ENCODE assay signal across 8 mouse cellular contexts in genomic region chr11:74833536-74834358, GRCm38 (mm10). TPM values are rescaled to one million over a fixed set of nuclear protein-coding genes. Genes with fewer than 3 reads are reported as not detected.
DNase-seq lines count a peak whose midpoint lies in the region; ATAC-seq and TF ChIP-seq lines count a peak whose summit lies in the region.

No protein-coding gene starts in this region.

- H3K4me3 ChIP-seq in heart, adult 2 months: no peak overlapping the region
- H3K4me3 ChIP-seq in MEL (ENCODE audit: control insufficient read depth in 1 of 2, insufficient read depth in 1 of 2, low read depth in 2 of 2, low read length in 2 of 2): peak overlapping the region in 1 of 2 experiments; percentile 58; a peak in 1 of 4 replicates
- H3K4me3 ChIP-seq in heart, postnatal 0 days (ENCODE audit: low read depth, low read length): peak overlapping the region; percentile 95; the same call in 1 of the 2 replicates
- H3K4me3 ChIP-seq in liver, embryonic 13.5 days (replicated peaks): peak overlapping the region; percentile 76; the same call in 1 of the 2 replicates

- no peak for TF ChIP-seq EP300 in heart, adult 2 months (IDR thresholded peaks at IDR 0.05; ENCODE audit: insufficient read depth, low read depth, low read length)
- no peak for TF ChIP-seq EP300 in MEL (IDR thresholded peaks at IDR 0.05; ENCODE audit: low read depth in 1 of 2, low read length in 2 of 2)
- TF ChIP-seq EP300 in heart, postnatal 0 days (IDR thresholded peaks at IDR 0.05; ENCODE audit: low read depth): no peak

- peak in 1 of 2 experiments; percentile 40 for DNase-seq in heart, adult 2 months
- no peak for DNase-seq in heart, postnatal 36 days
- no peak for DNase-seq in MEL (ENCODE audit: low read depth, low spot score)
- DNase-seq in heart, postnatal 0 days (ENCODE audit: low spot score): no peak
- no peak for DNase-seq in liver, embryonic 13.5 days
- no peak for DNase-seq in adipocyte (ENCODE audit: low spot score)
- DNase-seq in gastrocnemius, adult 8-10 months (ENCODE audit: low spot score in 2 of 2): no peak
- no peak for DNase-seq in urinary bladder, postnatal 36 days (ENCODE audit: low spot score in 2 of 2)

- no peak for ATAC-seq in heart, postnatal 0 days (ENCODE audit: insufficient read depth, low read depth)
- no peak for ATAC-seq in liver, embryonic 13.5 days (ENCODE audit: low read depth)

- H3K9me3 ChIP-seq in MEL (replicated peaks; ENCODE audit: insufficient read depth, low read length): no peaks in the 10 kb centered on the region
- H3K9me3 ChIP-seq in heart, postnatal 0 days (replicated peaks; ENCODE audit: control insufficient read depth, low read length): no peaks in the 10 kb centered on the region
- no peaks in the 10 kb centered on the region for H3K9me3 ChIP-seq in liver, embryonic 13.5 days (replicated peaks)

- H3K27ac ChIP-seq in heart, adult 2 months: peak overlapping the region; percentile 65
- H3K27ac ChIP-seq in MEL (ENCODE audit: control insufficient read depth, low read depth, low read length): no peak overlapping the region
- peak overlapping the region; percentile 99 for H3K27ac ChIP-seq in heart, postnatal 0 days (ENCODE audit: low read depth)
- H3K27ac ChIP-seq in liver, embryonic 13.5 days: peak overlapping the region; percentile 96

- no peak for TF ChIP-seq RAD21 in MEL (IDR thresholded peaks at IDR 0.05; ENCODE audit: low read depth, low read length)

- no peak for TF ChIP-seq POLR2A in heart, adult 2 months (IDR thresholded peaks at IDR 0.05; ENCODE audit: insufficient read depth, low read depth, low read length)
- no peak for TF ChIP-seq POLR2A in MEL (IDR thresholded peaks at IDR 0.05; ENCODE audit: control insufficient read depth in 1 of 2, insufficient read depth in 1 of 2, low read depth in 1 of 2, low read length in 2 of 2, poor library complexity in 1 of 2)

- no peak overlapping the region for H3K9ac ChIP-seq in heart, adult 2 months (ENCODE audit: low read depth, low read length)
- H3K9ac ChIP-seq in MEL (ENCODE audit: control insufficient read depth, low read depth, low read length, poor library complexity, severe bottlenecking): peak overlapping the region; percentile 76
- H3K9ac ChIP-seq in heart, postnatal 0 days (replicated peaks; ENCODE audit: low read depth, low read length): no peak overlapping the region; the same call in 1 of the 2 replicates
- peak overlapping the region; percentile 80 for H3K9ac ChIP-seq in liver, embryonic 13.5 days

- peaks cover 5% of the 10 kb centered on the region; the same call in 1 of the 2 replicates for H3K79me2 ChIP-seq in heart, adult 2 months (replicated peaks; ENCODE audit: control insufficient read depth, insufficient read depth, low read length)
- peaks cover 47% of the 10 kb centered on the region for H3K79me2 ChIP-seq in MEL (ENCODE audit: control insufficient read depth, insufficient read depth, low read length, poor library complexity)

- peak overlapping the region; percentile 96 for H3K4me2 ChIP-seq in heart, postnatal 0 days (ENCODE audit: low read depth, low read length)
- peak overlapping the region; percentile 100 for H3K4me2 ChIP-seq in liver, embryonic 13.5 days

- no peaks in the 10 kb centered on the region for H3K36me3 ChIP-seq in heart, adult 2 months (ENCODE audit: control insufficient read depth, insufficient read depth, low read length)
- H3K36me3 ChIP-seq in MEL (ENCODE audit: control insufficient read depth in 1 of 2, insufficient read depth in 2 of 2, low read length in 2 of 2): peaks cover 0 to 18% of the 10 kb centered on the region in 2 experiments; a peak in 2 of 4 replicates
- H3K36me3 ChIP-seq in heart, postnatal 0 days (replicated peaks; ENCODE audit: control insufficient read depth, insufficient read depth, low read length): no peaks in the 10 kb centered on the region
- H3K36me3 ChIP-seq in liver, embryonic 13.5 days: no peaks in the 10 kb centered on the region; the same call in 1 of the 2 replicates

- no peak for TF ChIP-seq CTCF in heart, adult 2 months (IDR thresholded peaks at IDR 0.05)
- TF ChIP-seq CTCF in MEL (IDR thresholded peaks at IDR 0.05 in 2 of 3, conservative IDR thresholded peaks at IDR 0.05 in 1 of 3; ENCODE audit: control insufficient read depth in 1 of 3, insufficient read depth in 1 of 3, low read depth in 2 of 3, low read length in 3 of 3, poor library complexity in 1 of 3, severe bottlenecking in 1 of 3): no peak
- TF ChIP-seq CTCF in heart, postnatal 0 days (IDR thresholded peaks at IDR 0.05; ENCODE audit: low read depth): no peak

- 61% methylated on average over 8 of the region's 8 CpGs for WGBS in heart, adult 2 months
- 51% methylated on average over 8 of the region's 8 CpGs for WGBS in heart, postnatal 0 days
- 80% methylated on average over 8 of the region's 8 CpGs for WGBS in liver, embryonic 13.5 days (ENCODE audit: insufficient replicate concordance)

- intact Hi-C loops in heart, adult 2 months (cut with DNase I): loop anchor here (5.0 to 10.0 kb wide), 3 partner anchors 186 to 629 kb away; partner anchors contain the start of genes Cluh, Hic1 and Tlcd2
- intact Hi-C loops in heart, postnatal 36 days (cut with DNase I): no loop called here

- H3K4me1 ChIP-seq in heart, adult 2 months (ENCODE audit: control insufficient read depth, insufficient read depth, low read length): peaks cover 21% of the 10 kb centered on the region
- H3K4me1 ChIP-seq in MEL (ENCODE audit: control insufficient read depth in 1 of 2, insufficient read depth in 2 of 2, low read length in 2 of 2): peaks cover 3 to 20% of the 10 kb centered on the region in 2 experiments; a peak in 3 of 4 replicates
- H3K4me1 ChIP-seq in heart, postnatal 0 days (ENCODE audit: control insufficient read depth, insufficient read depth): peaks cover 39% of the 10 kb centered on the region
- peaks cover 74% of the 10 kb centered on the region for H3K4me1 ChIP-seq in liver, embryonic 13.5 days (replicated peaks)

- no peaks in the 10 kb centered on the region for H3K27me3 ChIP-seq in heart, adult 2 months (ENCODE audit: control insufficient read depth, insufficient read depth, low read length)
- H3K27me3 ChIP-seq in MEL (ENCODE audit: control insufficient read depth in 1 of 2, insufficient read depth in 2 of 2, low read length in 2 of 2): no peaks in the 10 kb centered on the region
- no peaks in the 10 kb centered on the region for H3K27me3 ChIP-seq in heart, postnatal 0 days (ENCODE audit: control insufficient read depth, insufficient read depth, low read length)
- no peaks in the 10 kb centered on the region for H3K27me3 ChIP-seq in liver, embryonic 13.5 days

TF ChIP-seq in MEL, 35 proteins besides CTCF, POLR2A, EP300 and RAD21:
- no peak for TF ChIP-seq ZNF384 (IDR thresholded peaks at IDR 0.05; ENCODE audit: low read depth, low read length)
- no peak for TF ChIP-seq TBP (IDR thresholded peaks at IDR 0.05; ENCODE audit: low read depth, low read length)
- no peak for TF ChIP-seq MAZ (IDR thresholded peaks at IDR 0.05; ENCODE audit: low read depth, low read length)
- no peak for TF ChIP-seq CHD2 (IDR thresholded peaks at IDR 0.05; ENCODE audit: low read length)
- no peak for TF ChIP-seq GATA1 (IDR thresholded peaks at IDR 0.05; ENCODE audit: low read depth, low read length)
- TF ChIP-seq UBTF (IDR thresholded peaks at IDR 0.05; ENCODE audit: borderline replicate concordance, insufficient read depth, low read depth, low read length): no peak

RNA-seq across cellular contexts. Expression of gene Mnt, which starts 3.0 kb away (rescaled TPM):
- total RNA-seq in heart, adult 2 months (2021): 10 to 100 TPM in 1 of 2 experiments, 1 to 10 TPM in 1; 6.7 to 10.7 TPM
- polyA plus RNA-seq in heart, adult 2 months (2012; rRNA removed): 5.4 and 6.9 TPM in 2 replicates
- total RNA-seq in heart, postnatal 36 days (2021): 10 to 100 TPM; 11.4 to 11.9 TPM
- total RNA-seq in MEL (2012; rRNA removed): 5.8 and 7.7 TPM in 2 replicates
- polyA plus RNA-seq in MEL (2012; ENCODE audit: insufficient read depth in 1 of 2, insufficient read length in 2 of 2, low read depth in 1 of 2, low replicate concordance in 2 of 2, missing spikeins in 1 of 2): 10 to 100 TPM in 1 of 2 experiments, not detected in 1; 37.3 TPM
- 9.0 TPM in 2 replicates for total RNA-seq in heart, postnatal 0 days (2014; rRNA removed; ENCODE audit: low replicate concordance)
- 1.8 and 2.3 TPM in 2 replicates for polyA plus RNA-seq in heart, postnatal 0 days (2015; fragmentation: Nextera tagmentation; extraction: Ambion mirVana)
- polyA plus RNA-seq in liver, embryonic 13.5 days (2015; fragmentation: Nextera tagmentation; extraction: Ambion mirVana): 1.3 and 1.5 TPM in 2 replicates
- total RNA-seq in gastrocnemius, adult 8-10 months (2022): 10 to 100 TPM in 1 of 4 experiments, 1 to 10 TPM in 3; 5.8 to 11.7 (median 7.8) TPM

Comparison
In these comparisons a context has a peak if more than half of its experiments do, and no peak if none do; other contexts are left out.
1. H3K9ac ChIP-seq: peak in MEL (single experiment) and liver, embryonic 13.5 days (single experiment); none in heart, adult 2 months (single experiment) and heart, postnatal 0 days (single experiment).